Mouse (Mus musculus) induced T-regulatory cell, adult 2 months (primary cell): ENCODE results near the gene Gpatch8.

ENCODE experiments used
- DNase-seq: peaks from one replicate; pipeline ENCODE4 v3.0.0-alpha.2; 2012; ENCODE audit warnings: low read depth

The Gpatch8 gene

GRCm38 (mm10) chr11:102434816-102435705 lies 121.1 kb downstream of the Gpatch8 start:
- no peak for DNase-seq

GRCm38 (mm10) chr11:102434406-102434805 lies 121.8 kb downstream of the Gpatch8 start:
- peak; percentile 91 for DNase-seq

GRCm38 (mm10) chr11:102433866-102434265 lies 122.3 kb downstream of the Gpatch8 start:
- DNase-seq: no peak

- no peak for DNase-seq
Observed at GRCm38 (mm10) chr11:102432896-102433295, 123.3 kb downstream of the Gpatch8 start.

- peak; percentile 67 for DNase-seq
Observed at GRCm38 (mm10) chr11:102432115-102432843, 123.9 kb downstream of the Gpatch8 start.

- DNase-seq: no peak
Observed at GRCm38 (mm10) chr11:102431728-102432114, 124.5 kb downstream of the Gpatch8 start.

- DNase-seq: peak; percentile 90
Observed at GRCm38 (mm10) chr11:102431018-102431645, 125.1 kb downstream of the Gpatch8 start.

- DNase-seq: peak; percentile 84
Observed at GRCm38 (mm10) chr11:102430121-102431017, 125.8 kb downstream of the Gpatch8 start, which contains the start of gene Grn. Gene Grn, plus strand, starts transcription at chr11:102430315.

GRCm38 (mm10) chr11:102429551-102429950 lies 126.6 kb downstream of the Gpatch8 start:
- DNase-seq: no peak

GRCm38 (mm10) chr11:102428981-102429540 lies 127.1 kb downstream of the Gpatch8 start:
- DNase-seq: peak; percentile 47
